Mouse (Mus musculus): ENCODE results near the gene Rsad1. TPM values are rescaled to one million over a fixed set of nuclear protein-coding genes. Genes with fewer than 3 reads are reported as not detected.

The Rsad1 gene
- polyA plus RNA-seq, 1 experiment from 2014 or later, result 4.4 TPM

- Histone ChIP-seq H3K9me3 (no peaks in the 10 kb centered on the region), H3K27me3 (peaks cover 34% of the 10 kb centered on the region), H3K9ac (replicated peaks) (no peak overlapping the region), H3K27ac (no peak overlapping the region), H3K36me3 (no peaks in the 10 kb centered on the region), H3K4me3 (replicated peaks) (no peak overlapping the region), H3K4me1 (replicated peaks) (peaks cover 17% of the 10 kb centered on the region), H3K4me2 (replicated peaks) (no peak overlapping the region)
- WGBS, result 90% methylated on average over 7 of the region's 7 CpGs
- ATAC-seq, result no peak
Measured at GRCm38 (mm10) chr11:94567326-94567725, 18.3 kb upstream of the Rsad1 start.

- Histone ChIP-seq H3K4me2 (replicated peaks) (no peak overlapping the region), H3K36me3 (no peaks in the 10 kb centered on the region), H3K9ac (replicated peaks) (no peak overlapping the region), H3K4me1 (replicated peaks) (peaks cover 17% of the 10 kb centered on the region), H3K27me3 (peaks cover 34% of the 10 kb centered on the region), H3K27ac (no peak overlapping the region), H3K4me3 (replicated peaks) (no peak overlapping the region), H3K9me3 (no peaks in the 10 kb centered on the region)
- no peak for ATAC-seq
- 83% methylated on average over 6 of the region's 6 CpGs for WGBS
Measured at GRCm38 (mm10) chr11:94566534-94566933, 17.5 kb upstream of the Rsad1 start.

- Histone ChIP-seq H3K9ac (replicated peaks) (peak overlapping the region; percentile 36; the same call in 1 of the 2 replicates), H3K27ac (no peak overlapping the region), H3K9me3 (no peaks in the 10 kb centered on the region), H3K27me3 (peaks cover 34% of the 10 kb centered on the region), H3K4me3 (replicated peaks) (peak overlapping the region; percentile 31), H3K36me3 (no peaks in the 10 kb centered on the region), H3K4me1 (replicated peaks) (peaks cover 13% of the 10 kb centered on the region), H3K4me2 (replicated peaks) (peak overlapping the region; percentile 51)
- WGBS, result 10% methylated on average over 16 of the region's 16 CpGs
- ATAC-seq, result no peak
Measured at GRCm38 (mm10) chr11:94565151-94565479, 16.1 kb upstream of the Rsad1 start.

- Histone ChIP-seq H3K9me3 (no peaks in the 10 kb centered on the region), H3K4me1 (replicated peaks) (peaks cover 13% of the 10 kb centered on the region), H3K4me2 (replicated peaks) (peak within 1 kb of the TSS; percentile 51), H3K9ac (replicated peaks) (peak within 1 kb of the TSS; percentile 36; the same call in 1 of the 2 replicates), H3K4me3 (replicated peaks) (peak within 1 kb of the TSS; percentile 31), H3K36me3 (no peaks in the 10 kb centered on the region), H3K27ac (no peak within 1 kb of the TSS), H3K27me3 (peaks cover 34% of the 10 kb centered on the region)
- ATAC-seq, result peak; percentile 13; the same call in 1 of the 2 replicates
- 3% methylated on average over 35 of the region's 35 CpGs for WGBS
Measured at GRCm38 (mm10) chr11:94564437-94565150, 15.5 kb upstream of the Rsad1 start, which contains the start of gene Chad. Gene Chad (plus strand): TSS chr11:94565047.

- H3K4me1 ChIP-seq (replicated peaks), result peaks cover 13% of the 10 kb centered on the region
- 56% methylated on average over 5 of the region's 5 CpGs for WGBS
- H3K4me3 ChIP-seq (replicated peaks), result no peak overlapping the region
- H3K27me3 ChIP-seq, result peaks cover 34% of the 10 kb centered on the region
- H3K9ac ChIP-seq (replicated peaks), result no peak overlapping the region
- H3K4me2 ChIP-seq (replicated peaks), result 0 out of 2 replicates have a peak overlapping the region, but pooled peaks have one; percentile 51
- no peak overlapping the region for H3K27ac ChIP-seq
- peak; percentile 60; the same call in 1 of the 2 replicates for ATAC-seq
- no peaks in the 10 kb centered on the region for H3K36me3 ChIP-seq
- H3K9me3 ChIP-seq, result no peaks in the 10 kb centered on the region
Measured at GRCm38 (mm10) chr11:94563821-94564220, 14.8 kb upstream of the Rsad1 start.

GRCm38 (mm10) chr11:94563383-94563782 is 14.3 kb upstream of the Rsad1 start:
- Histone ChIP-seq H3K4me2 (replicated peaks) (no peak overlapping the region), H3K27ac (no peak overlapping the region), H3K9ac (replicated peaks) (no peak overlapping the region), H3K27me3 (peaks cover 34% of the 10 kb centered on the region), H3K9me3 (no peaks in the 10 kb centered on the region), H3K4me3 (replicated peaks) (no peak overlapping the region), H3K4me1 (replicated peaks) (peaks cover 13% of the 10 kb centered on the region), H3K36me3 (no peaks in the 10 kb centered on the region)
- 95% methylated on average over 5 of the region's 5 CpGs for WGBS
- ATAC-seq, result no peak

- Histone ChIP-seq H3K4me1 (replicated peaks) (no peaks in the 10 kb centered on the region), H3K9ac (replicated peaks) (no peak overlapping the region), H3K4me3 (replicated peaks) (no peak overlapping the region), H3K27ac (no peak overlapping the region), H3K4me2 (replicated peaks) (no peak overlapping the region), H3K27me3 (no peaks in the 10 kb centered on the region), H3K9me3 (no peaks in the 10 kb centered on the region), H3K36me3 (no peaks in the 10 kb centered on the region)
- 76% methylated on average over 3 of the region's 3 CpGs for WGBS
- no peak for ATAC-seq
Measured at GRCm38 (mm10) chr11:94558226-94558625, 9.2 kb upstream of the Rsad1 start.

GRCm38 (mm10) chr11:94550442-94550744 is 1.3 kb upstream of the Rsad1 start:
- H3K4me2 ChIP-seq (replicated peaks), result no peak overlapping the region
- peaks cover 9% of the 10 kb centered on the region for H3K4me1 ChIP-seq (replicated peaks)
- no peaks in the 10 kb centered on the region for H3K36me3 ChIP-seq
- no peak overlapping the region for H3K9ac ChIP-seq (replicated peaks)
- H3K27ac ChIP-seq, result no peak overlapping the region
- H3K9me3 ChIP-seq, result 0 out of 2 replicates have a peak, but pooled peaks cover 5% of the 10 kb centered on the region
- H3K4me3 ChIP-seq (replicated peaks), result no peak overlapping the region
- 94% methylated on average over 5 of the region's 5 CpGs for WGBS
- H3K27me3 ChIP-seq, result no peaks in the 10 kb centered on the region
- ATAC-seq, result no peak

- Histone ChIP-seq H3K36me3 (no peaks in the 10 kb centered on the region), H3K27me3 (no peaks in the 10 kb centered on the region), H3K27ac (no peak overlapping the region), H3K4me1 (replicated peaks) (peaks cover 9% of the 10 kb centered on the region), H3K9me3 (0 out of 2 replicates have a peak, but pooled peaks cover 5% of the 10 kb centered on the region), H3K4me3 (replicated peaks) (no peak overlapping the region), H3K9ac (replicated peaks) (no peak overlapping the region), H3K4me2 (replicated peaks) (no peak overlapping the region)
- WGBS, result 84% methylated on average over 10 of the region's 10 CpGs
- no peak for ATAC-seq
Measured at GRCm38 (mm10) chr11:94549691-94550441, 811 bp upstream of the Rsad1 start.

- Histone ChIP-seq H3K36me3 (no peaks in the 10 kb centered on the region), H3K4me3 (replicated peaks) (peak overlapping the region; percentile 60), H3K9ac (replicated peaks) (peak overlapping the region; percentile 71), H3K9me3 (0 out of 2 replicates have a peak, but pooled peaks cover 5% of the 10 kb centered on the region), H3K4me2 (replicated peaks) (peak overlapping the region; percentile 85), H3K27ac (peak overlapping the region; percentile 80), H3K4me1 (replicated peaks) (peaks cover 15% of the 10 kb centered on the region), H3K27me3 (no peaks in the 10 kb centered on the region)
- ATAC-seq, result peak; percentile 55
- WGBS, result 14% methylated on average over 24 of the region's 24 CpGs
Measured at GRCm38 (mm10) chr11:94548041-94548784, 842 bp downstream of the Rsad1 start.

- no peak for ATAC-seq
- Histone ChIP-seq H3K9ac (replicated peaks) (no peak overlapping the region), H3K9me3 (0 out of 2 replicates have a peak, but pooled peaks cover 5% of the 10 kb centered on the region), H3K27me3 (no peaks in the 10 kb centered on the region), H3K4me1 (replicated peaks) (peaks cover 15% of the 10 kb centered on the region), H3K4me2 (replicated peaks) (no peak overlapping the region), H3K36me3 (peaks cover 4% of the 10 kb centered on the region; the same call in 1 of the 2 replicates), H3K4me3 (replicated peaks) (no peak overlapping the region), H3K27ac (no peak overlapping the region)
- 96% methylated on average over 6 of the region's 6 CpGs for WGBS
Measured at GRCm38 (mm10) chr11:94547271-94547670, 1.8 kb downstream of the Rsad1 start.

- H3K4me2 ChIP-seq (replicated peaks), result no peak overlapping the region
- no peak overlapping the region for H3K27ac ChIP-seq
- no peak for ATAC-seq
- 95% methylated on average over 5 of the region's 5 CpGs for WGBS
- H3K9me3 ChIP-seq, result 0 out of 2 replicates have a peak, but pooled peaks cover 2% of the 10 kb centered on the region
- H3K27me3 ChIP-seq, result no peaks in the 10 kb centered on the region
- H3K36me3 ChIP-seq, result peaks cover 5% of the 10 kb centered on the region; the same call in 1 of the 2 replicates
- H3K4me1 ChIP-seq (replicated peaks), result peaks cover 15% of the 10 kb centered on the region
- no peak overlapping the region for H3K9ac ChIP-seq (replicated peaks)
- no peak overlapping the region for H3K4me3 ChIP-seq (replicated peaks)
Measured at GRCm38 (mm10) chr11:94546381-94546780, 2.7 kb downstream of the Rsad1 start.

Measured in midbrain, embryonic 13.5 days (tissue).